Mouse (Mus musculus): Measurements from ENCODE around the gene Man2b1. TPM values are rescaled to one million over a fixed set of nuclear protein-coding genes. Genes with fewer than 3 reads are reported as not detected.
A peak's percentile ranks its signal among the peaks of the same experiment; 100 is the strongest.

The Man2b1 gene
- 30.6 and 41.2 TPM in 2 replicates for polyA plus RNA-seq (2015; fragmentation: Nextera tagmentation; extraction: Ambion mirVana)

DNA sequence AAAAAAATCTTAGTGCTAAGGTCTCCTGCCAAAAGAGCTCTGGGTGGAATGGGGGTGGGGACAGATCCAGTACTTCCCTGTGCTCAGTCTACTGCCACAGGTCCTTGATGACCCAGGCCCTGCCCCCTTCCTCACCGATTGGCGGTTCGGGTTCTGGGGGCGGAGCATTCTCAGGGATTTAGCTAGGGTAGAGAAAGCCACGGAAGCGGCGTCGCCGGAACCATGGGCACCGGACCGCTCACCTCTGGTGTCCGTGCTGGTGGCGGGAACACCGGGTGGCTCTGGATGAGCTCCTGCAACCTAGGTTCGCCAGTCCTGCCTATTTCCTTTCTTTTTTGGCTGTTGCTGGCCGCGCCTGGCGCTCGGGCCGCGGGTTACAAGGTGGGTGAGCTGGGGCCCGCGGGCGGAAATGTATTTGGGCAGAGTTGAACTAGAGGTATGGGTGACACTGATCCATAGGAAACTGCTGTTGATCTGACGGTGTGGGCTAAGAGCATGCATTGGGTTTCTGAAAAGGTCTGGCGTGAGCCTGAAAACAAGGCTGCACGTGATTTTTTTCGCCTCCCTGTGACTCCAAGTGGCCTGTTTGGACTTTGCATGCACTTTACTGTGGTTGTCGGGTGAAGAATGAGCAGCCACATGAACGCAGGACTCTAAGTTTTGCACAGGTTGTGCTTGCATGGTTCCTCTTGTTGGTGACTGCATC lies at the start of gene Man2b1:
TSS of gene Man2b1 (plus strand) at position 163 of the 706 bp plus-strand sequence.
- Histone ChIP-seq H3K4me1 (replicated peaks) (peaks cover 39% of the 10 kb centered on the region), H3K9me3 (replicated peaks) (no peaks in the 10 kb centered on the region), H3K36me3 (peaks cover 22% of the 10 kb centered on the region; the same call in 1 of the 2 replicates), H3K4me3 (peak within 1 kb of the TSS; percentile 91), H3K4me2 (peak within 1 kb of the TSS; percentile 91), H3K9ac (peak within 1 kb of the TSS; percentile 81), H3K27ac (peak within 1 kb of the TSS; percentile 65), H3K27me3 (no peaks in the 10 kb centered on the region)
- ATAC-seq (replicated peaks; ENCODE audit: insufficient number of reproducible peaks, insufficient read depth, low FRiP score, low read depth), result peak; percentile 85
- under 1% methylated on average over 30 of the region's 30 CpGs for WGBS

- no peak for ATAC-seq (replicated peaks; ENCODE audit: insufficient number of reproducible peaks, insufficient read depth, low FRiP score, low read depth)
- no peaks in the 10 kb centered on the region for H3K27me3 ChIP-seq
- peaks cover 29% of the 10 kb centered on the region for H3K4me1 ChIP-seq (replicated peaks)
- H3K4me2 ChIP-seq, result no peak overlapping the region
- no peak overlapping the region for H3K27ac ChIP-seq
- H3K9ac ChIP-seq, result no peak overlapping the region
- no peak overlapping the region for H3K4me3 ChIP-seq
- peaks cover 37% of the 10 kb centered on the region for H3K36me3 ChIP-seq
- WGBS, result 67% methylated on average over 1 of the region's 1 CpGs
- H3K9me3 ChIP-seq (replicated peaks), result no peaks in the 10 kb centered on the region
Measured at GRCm38 (mm10) chr8:85033867-85034266, 49.2 kb upstream of the Man2b1 start.

DNA sequence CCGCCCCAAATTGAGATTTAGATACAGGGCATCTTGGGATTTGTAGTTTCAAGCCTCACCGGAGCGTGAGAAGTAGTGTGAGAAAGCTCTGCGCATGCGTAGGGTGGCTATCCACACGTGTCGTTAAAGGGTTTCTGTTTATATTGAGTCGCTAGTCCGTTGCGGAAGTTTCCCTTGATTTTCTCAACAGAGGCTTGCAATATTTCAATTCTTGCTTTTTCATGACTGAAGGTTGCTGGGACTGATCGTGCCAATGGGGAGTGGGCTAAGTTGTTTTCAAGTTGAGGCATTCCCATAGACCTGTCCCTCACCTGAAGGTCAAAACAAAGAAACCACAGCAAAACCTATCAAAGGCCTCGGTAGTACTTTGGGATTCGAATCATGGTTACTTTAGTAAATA lies 48.3 kb upstream of the Man2b1 start:
- Histone ChIP-seq H3K27me3 (no peaks in the 10 kb centered on the region), H3K9me3 (replicated peaks) (no peaks in the 10 kb centered on the region), H3K27ac (peak overlapping the region; percentile 100; the same call in 1 of the 2 replicates), H3K4me1 (replicated peaks) (peaks cover 29% of the 10 kb centered on the region), H3K36me3 (peaks cover 32% of the 10 kb centered on the region), H3K9ac (peak overlapping the region; percentile 75), H3K4me3 (peak overlapping the region; percentile 91), H3K4me2 (peak overlapping the region; percentile 84)
- 3% methylated on average over 13 of the region's 13 CpGs for WGBS
- no peak for ATAC-seq (replicated peaks; ENCODE audit: insufficient number of reproducible peaks, insufficient read depth, low FRiP score, low read depth)

DNA sequence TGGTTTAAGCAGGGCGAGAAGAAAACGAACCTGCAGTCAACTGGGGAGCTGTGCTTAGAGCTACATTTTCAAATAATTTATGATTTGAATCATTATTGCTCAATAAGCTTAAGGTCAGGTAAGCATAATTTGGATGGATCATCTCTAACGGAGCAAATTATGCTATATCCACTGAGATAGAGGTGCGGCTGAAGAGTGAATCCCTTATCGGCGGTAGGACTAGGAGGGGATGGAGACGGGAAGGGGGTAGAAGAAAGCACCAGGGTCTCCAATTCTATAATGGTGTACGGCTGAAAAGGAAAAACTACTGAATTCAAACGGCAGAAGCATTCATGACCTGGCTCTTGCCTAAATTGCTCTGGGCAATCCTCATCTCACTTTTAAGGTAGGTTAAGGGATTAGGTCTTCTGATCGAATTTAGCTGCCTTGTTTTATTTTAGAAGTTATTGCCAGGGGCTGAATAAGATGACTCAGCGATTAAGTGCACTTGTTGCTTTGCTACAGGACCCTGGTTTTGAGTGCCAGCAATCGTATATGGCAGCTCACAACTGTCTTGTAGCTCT lies 47.8 kb upstream of the Man2b1 start:
- ATAC-seq (replicated peaks; ENCODE audit: insufficient number of reproducible peaks, insufficient read depth, low FRiP score, low read depth), result no peak
- Histone ChIP-seq H3K27ac (peak overlapping the region; percentile 100), H3K9ac (peak overlapping the region; percentile 75), H3K4me3 (peak overlapping the region; percentile 91), H3K36me3 (peaks cover 28% of the 10 kb centered on the region), H3K9me3 (replicated peaks) (no peaks in the 10 kb centered on the region), H3K4me2 (peak overlapping the region; percentile 84), H3K27me3 (no peaks in the 10 kb centered on the region), H3K4me1 (replicated peaks) (peaks cover 31% of the 10 kb centered on the region)
- WGBS, result 6% methylated on average over 12 of the region's 12 CpGs

DNA sequence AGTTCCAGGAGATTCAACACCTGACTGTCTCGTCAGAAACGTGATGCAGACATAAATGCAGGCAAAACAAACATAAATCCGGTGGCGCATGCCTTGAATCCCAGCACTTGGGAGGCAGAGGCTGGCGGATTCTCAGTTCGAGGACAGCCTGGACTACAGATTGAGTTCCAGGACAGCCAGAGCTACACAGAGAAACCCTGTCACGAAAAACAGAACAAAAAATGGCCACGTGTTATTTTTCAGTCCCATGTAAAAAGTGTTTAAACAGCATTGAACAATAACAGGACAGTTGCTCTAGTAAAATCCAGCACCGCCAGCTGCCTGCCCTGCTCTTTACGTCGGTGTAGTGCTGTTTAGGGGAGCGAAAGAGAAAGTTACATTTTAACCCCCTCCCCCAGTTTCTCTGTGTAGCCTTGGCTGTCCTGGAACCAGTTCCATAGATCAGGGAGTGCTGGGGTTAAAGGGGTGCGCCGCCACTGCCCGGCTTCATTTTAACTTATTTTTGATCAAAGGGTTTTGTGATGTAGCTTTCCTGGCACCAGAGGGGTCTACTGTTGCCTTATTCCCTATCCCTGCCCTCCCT lies 47.3 kb upstream of the Man2b1 start:
- no peaks in the 10 kb centered on the region for H3K27me3 ChIP-seq
- no peak for ATAC-seq (replicated peaks; ENCODE audit: insufficient number of reproducible peaks, insufficient read depth, low FRiP score, low read depth)
- under 1% methylated on average over 15 of the region's 15 CpGs for WGBS
- peak overlapping the region; percentile 100 for H3K27ac ChIP-seq
- H3K9me3 ChIP-seq (replicated peaks), result no peaks in the 10 kb centered on the region
- H3K4me3 ChIP-seq, result peak overlapping the region; percentile 91
- peak overlapping the region; percentile 75 for H3K9ac ChIP-seq
- H3K4me1 ChIP-seq (replicated peaks), result peaks cover 31% of the 10 kb centered on the region
- peaks cover 29% of the 10 kb centered on the region for H3K36me3 ChIP-seq
- H3K4me2 ChIP-seq, result peak overlapping the region; percentile 84

GRCm38 (mm10) chr8:85036381-85036717 lies 46.7 kb upstream of the Man2b1 start:
- peak overlapping the region; percentile 100 for H3K27ac ChIP-seq
- peaks cover 31% of the 10 kb centered on the region for H3K4me1 ChIP-seq (replicated peaks)
- WGBS, result 0% methylated on average over 9 of the region's 9 CpGs
- peak; percentile 11 for ATAC-seq (replicated peaks; ENCODE audit: insufficient number of reproducible peaks, insufficient read depth, low FRiP score, low read depth)
- H3K36me3 ChIP-seq, result peaks cover 30% of the 10 kb centered on the region
- no peaks in the 10 kb centered on the region for H3K9me3 ChIP-seq (replicated peaks)
- H3K27me3 ChIP-seq, result no peaks in the 10 kb centered on the region
- peak overlapping the region; percentile 84 for H3K4me2 ChIP-seq
- peak overlapping the region; percentile 75 for H3K9ac ChIP-seq
- peak overlapping the region; percentile 91 for H3K4me3 ChIP-seq

GRCm38 (mm10) chr8:85036718-85037365 lies 46.2 kb upstream of the Man2b1 start, which contains the start of gene Tnpo2:
Gene Tnpo2 (plus strand): TSS chr8:85036915.
- Histone ChIP-seq H3K9me3 (replicated peaks) (no peaks in the 10 kb centered on the region), H3K36me3 (peaks cover 30% of the 10 kb centered on the region), H3K9ac (peak within 1 kb of the TSS; percentile 95), H3K4me2 (peak within 1 kb of the TSS; percentile 84), H3K4me1 (replicated peaks) (peaks cover 31% of the 10 kb centered on the region), H3K27me3 (no peaks in the 10 kb centered on the region), H3K4me3 (peak within 1 kb of the TSS; percentile 91), H3K27ac (peak within 1 kb of the TSS; percentile 100)
- ATAC-seq (replicated peaks; ENCODE audit: insufficient number of reproducible peaks, insufficient read depth, low FRiP score, low read depth), result peak; percentile 90
- under 1% methylated on average over 59 of the region's 59 CpGs for WGBS

- H3K27me3 ChIP-seq, result no peaks in the 10 kb centered on the region
- H3K36me3 ChIP-seq, result peaks cover 27% of the 10 kb centered on the region
- H3K4me1 ChIP-seq (replicated peaks), result peaks cover 31% of the 10 kb centered on the region
- peak overlapping the region; percentile 84 for H3K4me2 ChIP-seq
- peak; percentile 23 for ATAC-seq (replicated peaks; ENCODE audit: insufficient number of reproducible peaks, insufficient read depth, low FRiP score, low read depth)
- H3K9me3 ChIP-seq (replicated peaks), result no peaks in the 10 kb centered on the region
- H3K27ac ChIP-seq, result peak overlapping the region; percentile 100
- WGBS, result under 1% methylated on average over 14 of the region's 14 CpGs
- H3K4me3 ChIP-seq, result peak overlapping the region; percentile 91
- peak overlapping the region; percentile 95 for H3K9ac ChIP-seq
Measured at GRCm38 (mm10) chr8:85037366-85037680, 45.7 kb upstream of the Man2b1 start.

DNA sequence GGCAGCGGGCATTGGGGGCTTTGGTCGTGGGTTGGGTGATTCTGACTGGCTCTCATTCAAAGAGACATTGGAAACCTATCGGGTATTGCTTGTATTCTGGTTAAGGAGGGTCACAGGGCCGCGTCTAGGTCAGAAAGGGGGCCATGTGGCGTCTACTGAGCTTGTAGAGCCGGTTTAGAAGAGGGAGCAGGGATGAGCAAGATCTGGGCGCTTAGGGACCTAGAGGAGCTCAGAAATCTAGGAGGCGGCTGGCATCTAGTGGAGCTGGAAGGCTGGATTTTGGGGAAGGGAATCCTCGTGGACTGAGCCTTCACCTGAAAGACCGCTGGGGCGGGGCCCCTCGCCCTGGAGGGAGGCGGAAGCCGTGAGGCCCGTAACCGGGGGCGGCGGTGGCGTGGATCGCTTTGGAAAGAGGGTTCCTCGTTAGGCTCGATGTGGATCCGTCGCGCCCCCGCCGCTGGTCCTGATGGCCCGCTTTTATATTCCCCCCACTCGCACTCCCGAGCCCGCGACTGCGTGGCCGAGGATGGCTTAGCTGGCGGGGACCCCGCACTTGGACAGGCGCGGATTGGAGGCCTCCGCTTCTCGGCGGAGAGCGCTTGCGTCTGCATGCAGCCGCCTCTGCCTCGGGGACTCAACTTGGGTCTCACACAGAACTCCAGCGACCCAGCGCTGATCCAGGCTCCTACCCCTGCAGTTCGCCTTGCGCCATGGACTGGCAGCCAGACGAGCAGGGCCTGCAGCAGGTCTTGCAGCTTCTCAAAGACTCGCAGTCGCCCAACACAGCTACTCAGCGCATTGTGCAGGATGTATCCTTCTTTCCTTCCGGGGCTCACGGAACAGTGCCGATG lies 45.2 kb upstream of the Man2b1 start:
- Histone ChIP-seq H3K36me3 (peaks cover 22% of the 10 kb centered on the region), H3K4me2 (peak overlapping the region; percentile 84), H3K4me1 (replicated peaks) (peaks cover 31% of the 10 kb centered on the region), H3K9ac (peak overlapping the region; percentile 95), H3K9me3 (replicated peaks) (no peaks in the 10 kb centered on the region), H3K27me3 (no peaks in the 10 kb centered on the region), H3K4me3 (peak overlapping the region; percentile 91), H3K27ac (peak overlapping the region; percentile 100)
- under 1% methylated on average over 57 of the region's 57 CpGs for WGBS
- 0 out of 2 replicates have a peak, but pooled peaks have one; percentile 2 for ATAC-seq (replicated peaks; ENCODE audit: insufficient number of reproducible peaks, insufficient read depth, low FRiP score, low read depth)

DNA sequence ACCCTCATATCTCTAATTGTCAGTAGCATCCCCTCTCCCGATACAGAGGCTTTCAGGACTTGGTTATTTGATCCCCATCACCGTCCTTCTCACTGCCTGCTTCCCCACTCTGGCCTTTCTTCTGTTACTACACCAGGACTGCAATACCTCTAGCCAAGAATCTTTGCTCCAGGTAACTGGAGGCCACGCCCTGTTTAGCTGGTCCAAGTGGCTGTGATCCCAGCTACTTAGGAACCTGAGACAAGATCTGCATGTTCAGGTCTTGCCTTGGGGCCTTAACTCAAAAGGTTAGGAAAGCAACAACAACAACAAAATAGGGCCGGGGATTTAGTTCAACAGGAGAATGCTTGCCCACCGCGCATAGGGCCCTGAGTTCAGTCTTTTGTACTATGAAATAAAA lies 39.5 kb upstream of the Man2b1 start:
- Histone ChIP-seq H3K4me1 (replicated peaks) (peaks cover 10% of the 10 kb centered on the region), H3K9me3 (replicated peaks) (no peaks in the 10 kb centered on the region), H3K27ac (no peak overlapping the region), H3K27me3 (no peaks in the 10 kb centered on the region), H3K9ac (no peak overlapping the region), H3K4me2 (no peak overlapping the region), H3K36me3 (peaks cover 73% of the 10 kb centered on the region), H3K4me3 (no peak overlapping the region)
- WGBS, result 90% methylated on average over 6 of the region's 6 CpGs
- no peak for ATAC-seq (replicated peaks; ENCODE audit: insufficient number of reproducible peaks, insufficient read depth, low FRiP score, low read depth)

Data from heart, embryonic 15.5 days (tissue).